Mouse (Mus musculus) erythroblast, embryonic 14.5 days (primary cell): ENCODE measurements around the gene Ssr1. TPM values are rescaled to one million over a fixed set of nuclear protein-coding genes. Genes with fewer than 3 reads are reported as not detected.

ENCODE experiments used
- H3K27me3 ChIP-seq: 2 replicates; pipeline ENCODE4 v1.6.1; 2012; ENCODE audit warnings: inconsistent platforms; ENCODE audit not compliant: control insufficient read depth
- H3K36me3 ChIP-seq: 2 replicates; pipeline ENCODE4 v1.6.1; 2012; ENCODE audit warnings: mild to moderate bottlenecking, inconsistent platforms; ENCODE audit not compliant: control insufficient read depth
- H3K4me1 ChIP-seq: 2 replicates; pipeline ENCODE4 v1.6.1; 2012; ENCODE audit warnings: inconsistent platforms; ENCODE audit not compliant: control insufficient read depth
- H3K4me3 ChIP-seq: replicated peaks from 2 replicates; pipeline ENCODE3; 2012; ENCODE audit warnings: moderate library complexity, mild to moderate bottlenecking, inconsistent platforms
- H3K9me3 ChIP-seq: 2 replicates; pipeline ENCODE4 v1.6.1; 2012; ENCODE audit warnings: low read length, inconsistent platforms, mixed read lengths; ENCODE audit not compliant: control insufficient read depth
- GATA1 ChIP-seq: IDR thresholded peaks from 2 replicates; pipeline ENCODE4 v1.6.1; 2012; ENCODE audit warnings: low read length, inconsistent platforms, mixed read lengths
- TAL1 ChIP-seq: IDR thresholded peaks from 3 replicates; pipeline ENCODE4 v1.6.1; 2012; ENCODE audit warnings: low read length, inconsistent platforms, mixed read lengths
- polyA plus RNA-seq: library from polyadenylated mRNA; stranded (reverse); fragments of >175 nt; gene quantifications from 2 replicates; pipeline ENCODE4 v1.2.3, GENCODE M21; 2012

The Ssr1 gene
- 1.1 and 3.0 TPM in 2 replicates for polyA plus RNA-seq

DNA sequence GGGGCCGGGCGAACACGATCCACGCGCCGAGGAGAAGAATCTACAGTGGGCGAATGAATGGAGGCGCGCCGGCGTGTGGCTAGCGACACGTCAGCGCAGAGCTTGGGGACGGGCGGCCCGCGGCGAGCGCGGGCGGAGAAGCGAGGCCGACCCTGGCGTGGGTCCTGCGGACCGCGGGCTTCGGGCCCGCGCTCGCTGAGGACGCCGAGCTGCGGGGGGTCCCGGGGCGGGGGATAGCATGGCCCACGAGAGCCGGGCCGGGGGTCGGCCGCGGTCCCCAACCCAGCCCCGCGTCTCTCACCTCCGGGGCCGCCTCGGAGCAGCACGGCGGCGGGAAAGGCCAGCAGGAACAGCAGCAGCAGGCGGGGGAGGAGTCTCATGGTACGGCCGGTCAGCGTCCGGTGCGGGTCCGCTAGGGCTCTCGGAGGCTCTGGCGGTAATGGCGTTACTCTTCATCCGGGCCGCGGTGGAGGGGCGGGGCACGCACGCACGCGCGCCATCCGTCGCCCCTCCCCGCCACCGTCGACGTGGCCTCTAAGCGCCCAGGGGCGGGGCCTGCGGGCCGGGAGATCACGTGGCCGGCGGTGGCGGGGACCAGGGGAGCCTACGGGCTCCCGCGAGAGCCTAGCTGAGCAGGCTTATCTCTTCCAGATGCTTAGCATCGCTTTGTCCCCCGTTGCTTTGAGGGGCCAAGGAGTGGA lies at the start of gene Ssr1:
TSS of gene Ssr1 (minus strand) at position 514 of the 701 bp plus-strand sequence.
- H3K27me3 ChIP-seq: no peaks in the 10 kb centered on the region
- no peak for TF ChIP-seq TAL1
- TF ChIP-seq GATA1: 0 out of 2 replicates have a peak, but pooled peaks have one; percentile 28
- peak within 1 kb of the TSS; percentile 95 for H3K4me3 ChIP-seq
- H3K4me1 ChIP-seq: peaks cover 37% of the 10 kb centered on the region
- H3K36me3 ChIP-seq: peaks cover 29% of the 10 kb centered on the region
- H3K9me3 ChIP-seq: 0 out of 2 replicates have a peak, but pooled peaks cover 3% of the 10 kb centered on the region

DNA sequence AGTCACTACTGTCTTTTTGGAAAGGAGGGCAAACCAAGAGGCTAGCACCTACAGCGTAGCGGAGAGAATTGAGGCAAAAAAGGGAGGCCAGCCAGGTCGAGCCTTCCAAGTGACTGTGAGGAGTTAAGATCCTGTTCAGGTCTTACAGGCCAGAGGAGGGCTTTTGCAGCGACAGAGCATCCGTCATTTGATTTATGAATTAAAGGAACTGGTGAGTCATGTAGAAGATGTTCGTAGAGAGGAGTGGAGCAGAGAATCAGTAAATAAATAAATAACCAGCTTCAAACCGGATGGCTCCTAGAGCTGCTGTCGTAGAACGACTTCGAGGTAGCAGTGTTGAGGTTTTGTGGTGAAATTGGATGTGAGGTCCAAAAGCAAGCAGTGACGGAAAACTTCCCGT lies 43.8 kb upstream of the Ssr1 start:
- no peaks in the 10 kb centered on the region; the same call in 1 of the 2 replicates for H3K9me3 ChIP-seq
- peak overlapping the region; percentile 79 for H3K4me3 ChIP-seq
- peaks cover 37% of the 10 kb centered on the region for H3K36me3 ChIP-seq
- TF ChIP-seq GATA1 (no peak), TAL1 (no peak)
- H3K4me1 ChIP-seq: peaks cover 38% of the 10 kb centered on the region
- no peaks in the 10 kb centered on the region for H3K27me3 ChIP-seq

- H3K27me3 ChIP-seq: no peaks in the 10 kb centered on the region
- peaks cover 38% of the 10 kb centered on the region for H3K4me1 ChIP-seq
- H3K4me3 ChIP-seq: peak within 1 kb of the TSS; percentile 79
- no peak for TF ChIP-seq TAL1
- no peak for TF ChIP-seq GATA1
- H3K36me3 ChIP-seq: peaks cover 31% of the 10 kb centered on the region
- H3K9me3 ChIP-seq: no peaks in the 10 kb centered on the region; the same call in 1 of the 2 replicates
Measured at GRCm38 (mm10) chr13:38037044-38037687, 43.1 kb upstream of the Ssr1 start, which contains the start of gene Cage1. Cage1 (minus strand) TSS chr13:38037069.

GRCm38 (mm10) chr13:38036343-38037043 lies 42.5 kb upstream of the Ssr1 start, which contains the start of gene Riok1:
Riok1 (plus strand) TSS chr13:38036995.
- Histone ChIP-seq H3K4me3 (peak within 1 kb of the TSS; percentile 79), H3K9me3 (no peaks in the 10 kb centered on the region; the same call in 1 of the 2 replicates), H3K36me3 (peaks cover 25% of the 10 kb centered on the region), H3K4me1 (peaks cover 38% of the 10 kb centered on the region), H3K27me3 (no peaks in the 10 kb centered on the region)
- TF ChIP-seq TAL1 (no peak), GATA1 (no peak)

- Histone ChIP-seq H3K36me3 (no peaks in the 10 kb centered on the region), H3K9me3 (no peaks in the 10 kb centered on the region), H3K4me3 (no peak overlapping the region), H3K4me1 (no peaks in the 10 kb centered on the region), H3K27me3 (no peaks in the 10 kb centered on the region)
- no peak for TF ChIP-seq GATA1
- no peak for TF ChIP-seq TAL1
Measured at GRCm38 (mm10) chr13:38028407-38028806, 34.4 kb upstream of the Ssr1 start.

DNA sequence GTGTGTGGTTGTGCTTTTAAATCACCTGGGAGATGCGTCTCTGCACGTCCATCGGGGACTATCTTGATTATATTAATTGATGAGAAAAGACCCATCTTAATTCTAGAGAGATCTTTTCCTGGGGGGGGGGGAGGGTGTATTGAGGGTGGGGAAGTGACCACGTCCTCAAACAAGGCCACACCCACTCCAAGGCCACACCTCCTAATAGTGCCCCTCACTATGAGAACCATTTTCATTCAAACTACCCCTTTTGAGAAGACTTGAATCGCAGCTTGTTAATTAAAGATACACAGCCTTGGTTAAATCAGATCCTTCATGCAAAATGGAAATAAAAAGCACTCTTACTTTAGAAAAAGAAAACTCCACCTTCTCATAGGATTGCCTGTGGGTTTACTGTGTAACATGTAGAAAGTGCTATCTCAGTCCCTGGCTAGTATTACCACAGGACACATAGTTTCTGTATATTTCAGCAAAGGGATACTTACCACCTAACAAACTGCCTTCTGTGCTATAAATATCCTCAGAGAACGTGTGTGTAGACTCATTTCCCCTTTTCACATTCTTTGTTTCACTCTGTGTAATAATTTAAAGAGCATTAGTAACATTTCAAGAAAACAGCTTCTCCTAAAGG lies 33.7 kb upstream of the Ssr1 start:
- H3K4me3 ChIP-seq: no peak overlapping the region
- H3K9me3 ChIP-seq: no peaks in the 10 kb centered on the region
- no peaks in the 10 kb centered on the region for H3K36me3 ChIP-seq
- H3K27me3 ChIP-seq: no peaks in the 10 kb centered on the region
- H3K4me1 ChIP-seq: no peaks in the 10 kb centered on the region
- TF ChIP-seq GATA1 (no peak), TAL1 (no peak)

DNA sequence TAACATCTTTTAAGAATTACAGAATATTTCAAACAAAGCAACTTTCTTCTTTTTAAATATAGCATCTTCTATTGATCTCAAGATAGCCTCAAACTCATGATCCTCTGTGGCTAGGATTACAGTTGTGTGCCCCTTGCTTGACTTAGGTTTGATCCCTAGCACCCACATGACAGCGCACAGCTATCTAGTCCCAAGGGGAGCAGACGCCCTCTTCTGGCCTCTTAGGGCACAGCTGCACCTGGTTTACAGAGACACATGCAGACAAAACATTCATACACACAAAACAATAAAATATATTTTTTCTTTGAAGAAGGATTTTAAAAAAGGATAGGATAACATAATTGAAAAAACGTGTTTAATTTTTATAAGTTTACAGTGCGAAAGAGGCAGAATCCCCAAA lies 31.9 kb upstream of the Ssr1 start:
- no peak for TF ChIP-seq TAL1
- no peak for TF ChIP-seq GATA1
- Histone ChIP-seq H3K9me3 (no peaks in the 10 kb centered on the region), H3K4me1 (no peaks in the 10 kb centered on the region)

DNA sequence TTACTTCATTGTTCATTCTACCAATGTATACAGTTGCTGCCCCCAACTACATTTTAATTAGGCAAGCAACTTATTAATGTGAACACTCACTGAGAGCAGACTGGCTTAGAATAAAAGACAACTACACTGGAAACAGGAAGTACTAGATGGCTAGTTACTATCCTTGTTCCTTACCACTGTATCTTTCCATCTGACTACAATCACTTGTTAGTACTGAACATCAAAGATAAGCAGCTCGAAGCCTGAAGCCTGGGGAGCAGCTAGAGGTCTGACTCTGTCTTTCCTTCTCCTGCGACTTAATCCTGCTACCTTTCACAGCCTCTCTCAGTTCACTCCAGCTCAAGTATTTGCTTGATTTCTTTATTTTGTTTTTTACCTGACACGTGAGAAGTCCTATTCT lies 24.8 kb upstream of the Ssr1 start:
- H3K36me3 ChIP-seq: no peaks in the 10 kb centered on the region
- no peak overlapping the region for H3K4me3 ChIP-seq
- no peaks in the 10 kb centered on the region for H3K4me1 ChIP-seq
- peaks cover 5% of the 10 kb centered on the region; the same call in 1 of the 2 replicates for H3K9me3 ChIP-seq
- TF ChIP-seq GATA1 (no peak), TAL1 (no peak)
- no peaks in the 10 kb centered on the region for H3K27me3 ChIP-seq

More for the DNA sequence above, 31.9 kb upstream of the Ssr1 start:
- Histone ChIP-seq H3K36me3 (no peaks in the 10 kb centered on the region), H3K27me3 (no peaks in the 10 kb centered on the region), H3K4me3 (no peak overlapping the region)
